Mouse (Mus musculus) embryonic fibroblast, embryonic 13.5 days (primary cell): ENCODE data around the gene Sgce.

Source experiments
- CTCF ChIP-seq: IDR thresholded peaks from 2 replicates; pipeline ENCODE4 v1.5.1; 2011; ENCODE audit warnings: mild to moderate bottlenecking, control low read depth, low read length, moderate library complexity, borderline replicate concordance; ENCODE audit not compliant: insufficient read depth
- POLR2A ChIP-seq: IDR thresholded peaks from 2 replicates; pipeline ENCODE4 v1.6.1; 2011; ENCODE audit warnings: low read depth, mild to moderate bottlenecking, control low read depth, low read length, moderate library complexity

DNA sequence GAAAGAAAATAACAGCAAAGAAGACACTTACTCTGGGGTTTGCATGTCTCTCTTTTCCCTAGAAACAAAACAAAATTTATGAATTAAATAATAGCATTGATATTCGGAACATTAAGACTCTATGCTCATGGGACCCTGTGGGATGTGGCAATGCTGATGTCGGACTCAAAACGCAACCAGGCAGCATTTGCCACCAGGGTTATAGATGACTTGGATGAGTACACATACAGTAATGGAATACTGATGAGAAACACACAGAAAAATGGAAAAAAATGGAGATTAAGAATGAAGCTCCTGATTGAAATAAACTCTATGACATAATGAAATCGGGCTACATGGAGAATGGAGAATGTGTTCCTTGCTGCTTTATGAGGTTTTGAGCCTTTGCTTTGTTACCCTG, 56.6 kb downstream of the Sgce start:
- TF ChIP-seq CTCF: no peak
- TF ChIP-seq POLR2A: no peak
